Mouse (Mus musculus): ENCODE results near the gene Epo. TPM values are rescaled to one million over a fixed set of nuclear protein-coding genes. Genes with fewer than 3 reads are reported as not detected.

Epo gene
- polyA plus RNA-seq, 1 experiment from 2014 or later, result not detected

DNA sequence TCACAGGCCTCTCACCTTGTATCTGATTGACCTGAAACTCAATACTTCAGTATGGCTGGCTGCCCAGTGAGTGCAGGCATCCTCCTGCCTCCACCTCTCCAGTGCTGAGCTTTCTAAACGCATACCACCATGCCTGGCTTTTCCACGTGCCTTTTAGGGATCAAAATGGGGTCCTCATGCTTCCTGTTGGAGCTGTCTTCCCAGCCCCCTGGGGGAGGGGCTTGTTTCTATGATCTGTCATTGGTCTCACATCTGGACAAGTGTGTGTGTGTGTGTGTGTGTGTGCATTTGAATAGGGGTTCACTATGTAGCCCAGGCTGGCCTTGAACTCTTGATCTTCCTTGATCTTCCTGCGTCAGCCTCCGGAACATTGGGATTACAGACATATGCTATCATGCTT is 4.4 kb upstream of the Epo start:
- Histone ChIP-seq H3K9me3 (no peaks in the 10 kb centered on the region), H3K27me3 (0 out of 2 replicates have a peak, but pooled peaks cover 2% of the 10 kb centered on the region), H3K4me1 (no peaks in the 10 kb centered on the region), H3K27ac (no peak overlapping the region), H3K4me3 (no peak overlapping the region), H3K4me2 (no peak overlapping the region), H3K9ac (no peak overlapping the region), H3K36me3 (no peaks in the 10 kb centered on the region)
- 55% methylated on average over 4 of the region's 4 CpGs for whole genome bisulfite sequencing
- ATAC-seq (ENCODE audit: insufficient number of reproducible peaks, low FRiP score, low TSS enrichment, low read depth), result no peak

DNA sequence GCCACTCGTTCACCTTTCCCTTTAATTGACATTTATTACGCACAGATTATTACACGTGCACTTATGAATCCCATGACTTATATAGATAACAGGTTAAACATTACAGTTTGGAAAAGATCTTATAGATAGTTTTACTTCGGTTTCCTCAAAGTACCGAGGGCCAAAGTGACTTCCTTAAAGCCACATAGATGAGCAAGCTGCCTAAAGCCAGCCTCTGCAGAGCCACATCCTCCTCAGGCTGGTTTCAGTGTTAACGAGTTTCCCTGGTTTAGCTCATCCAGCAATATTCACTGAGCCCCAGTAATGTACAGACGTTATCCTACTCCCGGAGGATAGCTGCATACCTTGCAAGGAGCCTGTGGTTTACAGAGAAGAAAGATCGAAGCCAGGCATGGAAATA is 2.3 kb upstream of the Epo start:
- no peaks in the 10 kb centered on the region for H3K9me3 ChIP-seq
- H3K4me1 ChIP-seq, result peaks cover 5% of the 10 kb centered on the region
- ATAC-seq (ENCODE audit: insufficient number of reproducible peaks, low FRiP score, low TSS enrichment, low read depth), result no peak
- 70% methylated on average over 9 of the region's 9 CpGs for WGBS
- 0 out of 2 replicates have a peak, but pooled peaks cover under 1% of the 10 kb centered on the region for H3K36me3 ChIP-seq
- 0 out of 2 replicates have a peak, but pooled peaks cover 2% of the 10 kb centered on the region for H3K27me3 ChIP-seq
- no peak overlapping the region for H3K4me3 ChIP-seq
- H3K9ac ChIP-seq, result no peak overlapping the region
- no peak overlapping the region for H3K27ac ChIP-seq
- no peak overlapping the region for H3K4me2 ChIP-seq

DNA sequence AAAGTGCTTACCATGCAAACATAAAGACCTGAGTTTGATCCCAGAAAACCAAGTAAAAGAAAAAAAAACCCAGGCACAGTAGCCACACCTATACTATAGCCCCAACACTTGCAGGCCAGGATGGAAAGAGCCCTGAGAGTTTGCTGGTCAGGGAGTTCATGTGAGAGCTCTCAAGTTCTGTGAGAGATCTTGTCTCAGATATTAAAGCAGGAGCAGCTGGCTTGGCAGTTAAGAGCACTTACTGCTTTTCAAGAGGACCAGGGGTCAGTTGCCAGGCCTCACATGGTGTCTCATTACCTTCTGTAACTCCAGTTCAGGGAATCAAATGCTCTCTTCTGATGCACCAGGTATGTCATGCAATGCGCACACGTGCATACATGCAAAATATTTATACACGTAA is 1.7 kb upstream of the Epo start:
- Histone ChIP-seq H3K4me1 (peaks cover 11% of the 10 kb centered on the region), H3K9me3 (no peaks in the 10 kb centered on the region), H3K9ac (no peak overlapping the region), H3K4me3 (no peak overlapping the region), H3K4me2 (no peak overlapping the region), H3K27me3 (0 out of 2 replicates have a peak, but pooled peaks cover 2% of the 10 kb centered on the region), H3K36me3 (peaks cover 6% of the 10 kb centered on the region), H3K27ac (no peak overlapping the region)
- ATAC-seq (ENCODE audit: insufficient number of reproducible peaks, low FRiP score, low TSS enrichment, low read depth), result no peak
- WGBS, result 90% methylated on average over 3 of the region's 3 CpGs

DNA sequence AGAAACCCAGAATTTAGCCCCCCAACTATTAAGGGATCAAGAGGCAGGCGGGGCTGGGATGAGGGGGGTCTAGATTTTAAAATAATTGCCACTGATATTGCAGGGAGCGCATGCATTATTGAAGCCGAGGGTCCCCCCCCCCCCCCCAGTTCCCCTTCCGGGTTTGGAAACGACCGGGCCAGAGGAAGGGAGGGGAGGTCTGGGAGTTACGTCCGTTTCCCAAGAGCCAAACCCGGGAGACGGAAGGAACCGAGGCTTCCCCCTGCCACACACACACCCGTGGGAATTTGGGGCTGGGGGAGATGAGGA is 280 bp downstream of the Epo start:
- Histone ChIP-seq H3K4me3 (peak overlapping the region; percentile 85), H3K27me3 (0 out of 2 replicates have a peak, but pooled peaks cover 2% of the 10 kb centered on the region), H3K27ac (peak overlapping the region; percentile 96), H3K4me2 (peak overlapping the region; percentile 71), H3K36me3 (peaks cover 26% of the 10 kb centered on the region), H3K4me1 (peaks cover 26% of the 10 kb centered on the region), H3K9ac (peak overlapping the region; percentile 82), H3K9me3 (no peaks in the 10 kb centered on the region)
- WGBS, result 0% methylated on average over 12 of the region's 12 CpGs
- peak; percentile 2; the same call in 1 of the 2 replicates for ATAC-seq (ENCODE audit: insufficient number of reproducible peaks, low FRiP score, low TSS enrichment, low read depth)

DNA sequence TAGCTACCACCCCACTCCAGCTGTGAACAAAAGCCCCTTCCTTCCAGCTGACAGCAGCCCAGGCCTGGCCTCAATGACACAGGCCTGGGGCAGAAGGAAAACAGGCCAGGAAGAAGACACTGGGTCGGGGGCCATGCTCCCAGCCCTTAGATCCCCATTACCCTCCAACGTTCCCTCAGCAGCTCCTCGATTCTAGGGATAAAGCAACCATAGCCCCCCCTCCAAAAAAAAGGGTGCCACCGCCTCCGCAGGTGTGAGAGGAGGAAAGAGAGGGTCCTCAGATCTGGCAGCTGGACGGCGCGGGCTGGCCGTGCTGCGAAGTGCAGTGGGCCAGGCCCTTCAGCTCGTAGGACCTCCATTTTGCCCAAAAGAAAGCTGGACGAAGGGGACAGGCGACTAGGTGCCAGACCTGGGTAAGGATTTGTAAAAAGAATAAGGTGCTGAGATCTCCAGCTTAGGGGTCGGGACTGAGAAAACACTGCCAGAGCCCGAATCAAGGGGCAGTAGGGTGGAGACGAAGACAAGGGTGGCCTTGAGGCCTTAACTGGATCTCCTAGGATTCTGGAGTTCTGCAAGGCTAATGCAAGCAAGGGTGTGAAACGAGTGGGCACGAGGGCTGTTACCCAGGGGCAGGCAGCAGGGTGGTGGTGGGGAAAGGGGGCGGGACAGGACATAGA is 773 bp downstream of the Epo start:
- Histone ChIP-seq H3K27me3 (0 out of 2 replicates have a peak, but pooled peaks cover 2% of the 10 kb centered on the region), H3K9me3 (no peaks in the 10 kb centered on the region), H3K9ac (peak overlapping the region; percentile 82), H3K4me2 (peak overlapping the region; percentile 71), H3K4me1 (peaks cover 31% of the 10 kb centered on the region), H3K27ac (peak overlapping the region; percentile 96), H3K4me3 (peak overlapping the region; percentile 85), H3K36me3 (peaks cover 31% of the 10 kb centered on the region)
- under 1% methylated on average over 19 of the region's 19 CpGs for WGBS
- ATAC-seq (ENCODE audit: insufficient number of reproducible peaks, low FRiP score, low TSS enrichment, low read depth), result no peak

DNA sequence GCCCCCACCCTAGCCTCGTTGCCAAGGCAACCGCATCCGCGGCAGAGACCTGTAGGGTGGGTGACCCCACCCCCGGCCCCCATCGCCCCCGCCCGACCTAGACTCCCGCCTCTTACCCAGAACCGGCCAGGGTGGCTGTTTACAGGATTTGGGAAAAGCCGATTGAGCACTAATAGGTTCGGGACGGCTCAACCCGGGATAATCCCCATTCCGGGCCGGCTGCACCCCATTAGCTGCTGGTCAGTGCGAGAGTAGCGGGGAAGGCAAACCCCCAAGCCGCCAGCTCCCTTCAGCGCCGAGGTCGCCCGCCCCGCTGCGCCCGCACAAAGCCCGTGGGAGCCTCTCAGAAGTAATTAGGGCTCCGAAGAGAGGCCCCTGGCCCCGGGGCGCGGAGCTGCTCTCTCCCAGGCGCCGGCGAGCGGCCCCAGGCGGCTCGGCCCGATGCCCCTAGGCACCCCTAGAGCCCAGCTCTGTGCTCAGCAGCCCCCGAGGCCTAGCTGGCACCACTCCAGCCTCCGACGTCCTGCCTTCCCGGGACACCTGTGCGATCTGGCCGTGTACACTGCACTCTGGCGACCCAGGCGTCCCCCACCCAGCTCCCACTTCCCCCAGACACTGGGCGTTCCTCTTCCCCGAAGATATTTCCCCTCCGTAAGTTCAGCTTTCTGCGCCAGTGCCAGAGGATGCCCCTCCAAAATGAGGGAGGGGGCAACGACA is 1.5 kb downstream of the Epo start:
- Histone ChIP-seq H3K4me2 (peak overlapping the region; percentile 71), H3K9ac (peak overlapping the region; percentile 82), H3K4me1 (peaks cover 33% of the 10 kb centered on the region), H3K27ac (peak overlapping the region; percentile 96), H3K27me3 (no peaks in the 10 kb centered on the region), H3K36me3 (peaks cover 34% of the 10 kb centered on the region), H3K9me3 (no peaks in the 10 kb centered on the region), H3K4me3 (peak overlapping the region; percentile 85)
- no peak for ATAC-seq (ENCODE audit: insufficient number of reproducible peaks, low FRiP score, low TSS enrichment, low read depth)
- under 1% methylated on average over 50 of the region's 51 CpGs for WGBS

DNA sequence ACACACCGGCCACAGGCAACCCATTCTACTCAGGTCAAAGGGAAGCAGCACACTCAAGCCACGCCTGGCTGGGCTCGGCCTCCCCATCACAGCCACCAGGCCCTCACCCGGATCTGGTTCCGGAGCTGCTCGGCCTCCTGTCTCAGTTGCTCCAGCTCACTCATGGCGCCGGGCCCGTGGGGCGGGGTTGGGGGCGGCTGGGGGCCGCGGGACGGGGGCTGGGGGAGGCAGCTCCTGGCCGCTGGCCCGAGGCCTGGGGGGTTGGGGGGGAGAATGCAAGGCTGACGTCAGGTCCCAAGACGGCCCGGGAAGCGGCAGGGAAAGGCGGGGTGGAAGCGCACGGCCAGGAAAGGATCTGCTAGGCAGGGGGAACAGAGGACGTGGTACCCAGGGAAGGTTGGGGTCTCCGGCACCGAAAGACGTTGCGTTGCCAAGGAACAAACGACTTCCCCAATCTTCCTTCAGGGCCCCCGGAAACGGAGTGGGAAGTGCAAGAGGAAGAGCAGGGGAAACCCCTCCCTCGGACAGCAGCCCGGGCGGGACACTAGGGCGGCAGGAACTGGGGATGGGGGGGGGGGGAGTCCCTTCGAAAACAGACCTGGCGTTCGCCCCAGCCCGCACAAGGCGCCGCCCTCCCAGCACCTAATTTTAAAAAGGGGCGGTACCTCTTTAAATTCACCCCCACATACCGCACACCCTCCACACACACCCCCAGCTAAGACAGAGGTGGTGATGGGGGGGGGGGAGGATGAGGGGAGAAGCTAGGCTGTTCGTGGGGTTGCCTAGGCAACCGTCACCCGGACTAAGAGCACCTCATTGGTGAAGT is 2.2 kb downstream of the Epo start:
- peaks cover 40% of the 10 kb centered on the region for H3K36me3 ChIP-seq
- ATAC-seq (ENCODE audit: insufficient number of reproducible peaks, low FRiP score, low TSS enrichment, low read depth), result peak; percentile 59
- H3K4me1 ChIP-seq, result peaks cover 39% of the 10 kb centered on the region
- H3K9ac ChIP-seq, result peak overlapping the region; percentile 82
- under 1% methylated on average over 40 of the region's 46 CpGs for WGBS
- H3K4me3 ChIP-seq, result peak overlapping the region; percentile 85
- peak overlapping the region; percentile 96 for H3K27ac ChIP-seq
- H3K9me3 ChIP-seq, result no peaks in the 10 kb centered on the region
- no peaks in the 10 kb centered on the region for H3K27me3 ChIP-seq
- peak overlapping the region; percentile 71 for H3K4me2 ChIP-seq

DNA sequence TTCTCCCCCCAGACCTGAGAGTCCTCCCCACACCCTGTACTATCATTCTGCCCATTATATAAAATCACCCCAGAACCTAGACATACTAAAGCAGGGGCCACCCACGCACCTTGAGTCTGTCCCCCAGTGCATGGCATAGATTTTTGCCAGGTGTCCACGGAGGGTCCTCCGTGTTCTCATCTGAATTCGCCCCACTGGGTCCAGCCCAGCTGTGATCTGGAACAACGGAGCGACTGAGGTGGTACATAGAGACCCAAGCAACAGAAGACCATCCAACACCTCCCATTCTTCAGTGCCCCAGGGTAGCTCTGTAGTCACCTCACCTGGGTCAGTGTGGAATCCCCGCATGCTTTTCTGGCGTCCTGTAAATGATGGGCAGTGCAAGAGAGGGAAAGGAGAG is 3.0 kb downstream of the Epo start:
- H3K9me3 ChIP-seq, result no peaks in the 10 kb centered on the region
- ATAC-seq (ENCODE audit: insufficient number of reproducible peaks, low FRiP score, low TSS enrichment, low read depth), result no peak
- 67% methylated on average over 8 of the region's 8 CpGs for WGBS
- H3K9ac ChIP-seq, result peak overlapping the region; percentile 82; the same call in 1 of the 2 replicates
- H3K4me2 ChIP-seq, result peak overlapping the region; percentile 71
- H3K27me3 ChIP-seq, result no peaks in the 10 kb centered on the region
- peaks cover 47% of the 10 kb centered on the region for H3K36me3 ChIP-seq
- peak overlapping the region; percentile 96 for H3K27ac ChIP-seq
- H3K4me3 ChIP-seq, result peak overlapping the region; percentile 85
- peaks cover 45% of the 10 kb centered on the region for H3K4me1 ChIP-seq

DNA sequence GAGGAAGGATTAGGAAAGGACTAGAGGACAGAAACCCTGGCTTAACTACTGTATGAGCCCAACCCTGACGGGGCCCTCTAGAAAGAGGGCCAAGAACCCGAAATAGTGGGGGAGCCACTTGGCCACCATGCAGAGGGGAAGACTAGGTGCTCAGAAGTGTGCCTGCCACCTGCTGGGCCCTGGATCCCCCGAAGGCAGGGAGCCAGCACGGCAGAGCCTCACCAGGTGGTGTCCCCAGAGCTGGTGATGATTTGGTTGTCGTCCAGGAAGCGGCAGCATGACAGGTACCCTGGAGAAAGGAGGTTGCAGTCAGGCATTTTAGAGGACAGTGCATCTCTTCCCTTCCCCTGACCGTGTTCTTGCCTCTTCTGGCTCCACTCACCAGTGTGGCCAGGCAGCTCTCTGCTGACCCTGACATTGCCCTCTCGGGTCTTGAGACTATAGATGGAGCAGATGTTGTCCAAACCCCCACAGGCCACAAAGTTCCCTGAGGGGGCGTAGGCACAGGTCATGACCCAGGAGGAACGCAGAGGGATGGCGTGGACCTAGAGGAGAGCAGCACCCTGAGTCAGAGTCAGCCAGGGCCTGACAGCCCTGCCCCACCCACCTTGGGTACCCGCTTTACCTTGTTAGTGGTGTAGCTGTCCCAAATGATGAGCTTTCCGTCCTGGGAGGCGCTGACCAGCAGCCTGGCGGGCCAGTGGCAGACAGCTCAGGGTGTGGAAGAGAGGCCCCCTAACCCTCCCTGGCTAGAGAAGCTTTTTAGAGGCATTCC is 3.6 kb downstream of the Epo start:
- peak overlapping the region; percentile 96 for H3K27ac ChIP-seq
- H3K4me3 ChIP-seq, result peak overlapping the region; percentile 85; the same call in 1 of the 2 replicates
- H3K4me2 ChIP-seq, result 0 out of 2 replicates have a peak overlapping the region, but pooled peaks have one; percentile 71
- H3K9ac ChIP-seq, result no peak overlapping the region
- no peaks in the 10 kb centered on the region for H3K9me3 ChIP-seq
- peaks cover 49% of the 10 kb centered on the region for H3K4me1 ChIP-seq
- no peak for ATAC-seq (ENCODE audit: insufficient number of reproducible peaks, low FRiP score, low TSS enrichment, low read depth)
- no peaks in the 10 kb centered on the region for H3K27me3 ChIP-seq
- 75% methylated on average over 15 of the region's 15 CpGs for WGBS
- peaks cover 54% of the 10 kb centered on the region for H3K36me3 ChIP-seq

DNA sequence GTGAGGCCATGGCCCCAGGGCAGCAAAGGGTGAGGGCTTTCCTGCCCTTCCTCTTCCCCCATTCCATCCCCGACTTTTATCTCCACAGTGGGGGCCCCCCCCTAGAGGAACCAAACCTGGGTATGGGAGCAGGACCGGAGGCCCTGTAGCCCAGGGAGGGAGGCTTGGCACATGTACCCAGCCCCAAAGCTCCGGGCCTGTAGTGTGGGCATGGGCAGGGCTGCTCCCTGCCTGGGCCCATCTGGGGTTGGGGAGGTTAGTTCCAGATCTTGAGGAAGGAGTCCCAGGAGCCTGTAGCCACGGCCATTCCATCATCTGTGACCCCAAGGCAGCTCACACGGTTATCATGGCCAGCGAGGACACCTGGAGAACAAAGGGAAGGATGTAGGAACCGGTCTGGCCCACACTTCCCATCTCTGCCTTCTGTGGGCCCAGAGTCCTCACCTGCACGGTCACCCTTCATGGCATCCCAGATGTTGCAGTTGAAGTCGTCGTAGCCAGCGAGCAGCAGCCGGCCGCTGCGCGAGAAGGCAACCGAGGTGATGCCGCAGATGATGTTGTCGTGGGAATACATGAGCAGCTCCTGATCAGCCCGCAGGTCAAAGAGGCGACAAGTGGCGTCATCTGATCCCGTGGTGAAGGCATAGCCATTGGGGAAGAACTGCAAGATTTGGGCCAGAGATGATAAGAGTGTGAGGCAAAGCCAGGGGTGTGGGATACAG is 4.6 kb downstream of the Epo start:
- Histone ChIP-seq H3K4me1 (peaks cover 49% of the 10 kb centered on the region), H3K27ac (peak overlapping the region; percentile 57), H3K9ac (no peak overlapping the region), H3K27me3 (no peaks in the 10 kb centered on the region), H3K4me3 (no peak overlapping the region), H3K9me3 (no peaks in the 10 kb centered on the region), H3K36me3 (peaks cover 64% of the 10 kb centered on the region), H3K4me2 (no peak overlapping the region)
- 76% methylated on average over 22 of the region's 22 CpGs for WGBS
- no peak for ATAC-seq (ENCODE audit: insufficient number of reproducible peaks, low FRiP score, low TSS enrichment, low read depth)

DNA sequence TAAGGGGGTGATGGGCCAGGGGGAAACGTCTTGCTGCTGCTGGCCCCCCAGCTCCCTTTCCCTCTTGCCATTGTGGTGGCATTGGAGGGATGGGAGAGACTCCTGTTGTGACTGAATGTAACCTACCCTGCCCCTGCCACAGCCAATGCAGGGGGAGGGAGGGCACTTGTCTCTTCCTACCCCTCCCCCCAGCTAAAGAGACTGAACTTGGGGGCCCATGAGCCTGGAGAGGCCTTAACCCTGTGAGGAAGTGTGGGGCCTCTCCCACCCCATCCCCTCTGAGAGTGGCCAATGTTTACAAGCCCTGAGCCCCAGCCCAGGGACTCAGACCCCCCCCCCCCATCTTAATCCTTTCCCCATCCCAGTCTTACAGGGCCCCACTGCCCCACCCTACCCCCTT is 5.6 kb downstream of the Epo start:
- no peaks in the 10 kb centered on the region for H3K9me3 ChIP-seq
- peaks cover 74% of the 10 kb centered on the region for H3K36me3 ChIP-seq
- H3K27ac ChIP-seq, result peak overlapping the region; percentile 57
- no peak for ATAC-seq (ENCODE audit: insufficient number of reproducible peaks, low FRiP score, low TSS enrichment, low read depth)
- H3K9ac ChIP-seq, result no peak overlapping the region
- no peak overlapping the region for H3K4me2 ChIP-seq
- peaks cover 49% of the 10 kb centered on the region for H3K4me1 ChIP-seq
- no peak overlapping the region for H3K4me3 ChIP-seq
- WGBS, result 58% methylated on average over 1 of the region's 1 CpGs
- H3K27me3 ChIP-seq, result no peaks in the 10 kb centered on the region

Data from limb, embryonic 15.5 days (tissue).